Mouse (Mus musculus) lung, postnatal 0 days (tissue): Measurements from ENCODE around the gene Nfia.

Source experiments
- CTCF ChIP-seq: IDR thresholded peaks from 2 replicates; pipeline ENCODE4 v1.5.1; 2016; ENCODE audit warnings: antibody characterized with exemption, mild to moderate bottlenecking
- EP300 ChIP-seq: IDR thresholded peaks from 2 replicates; pipeline ENCODE4 v1.6.1; 2016; ENCODE audit warnings: antibody characterized with exemption, mild to moderate bottlenecking, control low read depth

- TF ChIP-seq CTCF (no peak), EP300 (no peak)
Measured at GRCm38 (mm10) chr4:98157921-98158320, 385.4 kb downstream of the Nfia start.
